Comparison of ENCODE assay signal across 14 mouse cellular contexts in genomic region chr12:110681191-110681590, GRCm38 (mm10). TPM values are rescaled to one million over a fixed set of nuclear protein-coding genes. Genes with fewer than 3 reads are reported as not detected.
DNase-seq lines count a peak whose midpoint lies in the region; ATAC-seq lines count a peak whose summit lies in the region.
"Had no signal": no experiment of that assay in that cellular context is flagged by ENCODE, and none has a peak within 500 bp of the region (broad histone marks: within the 10 kb centered on the region; RNA-seq: fewer than 3 reads in every experiment).

No protein-coding gene starts in this region.

- peak; percentile 51 for DNase-seq in adrenal gland, postnatal 14 days
- no peak for DNase-seq in adrenal gland, postnatal 4 days (ENCODE audit: low spot score in 2 of 2)
- DNase-seq in limb, embryonic 10.5 days (ENCODE audit: low spot score), result no peak
- DNase-seq in heart, postnatal 14 days, result peak; percentile 50 to 58
- DNase-seq in splenic B cell, adult 2 months (ENCODE audit: low read depth, low spot score), result peak; percentile 26
- no peak for DNase-seq in B cell, adult 2 months
- DNase-seq: thymus, postnatal 4 days had no signal

- no peak overlapping the region for H3K27ac ChIP-seq in limb, embryonic 13.5 days
- no peak overlapping the region for H3K27ac ChIP-seq in limb, embryonic 10.5 days
- H3K27ac ChIP-seq: liver, embryonic 15.5 days had no signal

- H3K36me3 ChIP-seq in limb, embryonic 13.5 days, result 0 out of 2 replicates have a peak, but pooled peaks cover 4% of the 10 kb centered on the region
- peaks cover 6% of the 10 kb centered on the region for H3K36me3 ChIP-seq in limb, embryonic 10.5 days
- H3K36me3 ChIP-seq in splenic B cell, adult 2 months (ENCODE audit: control insufficient read depth, insufficient read depth, low read length, poor library complexity, severe bottlenecking), result no peaks in the 10 kb centered on the region

- no peak overlapping the region for H3K4me3 ChIP-seq in limb, embryonic 13.5 days
- H3K4me3 ChIP-seq in limb, embryonic 10.5 days, result no peak overlapping the region
- H3K4me3 ChIP-seq: liver, embryonic 15.5 days; myocyte had no signal

- no peak overlapping the region for H3K4me2 ChIP-seq in limb, embryonic 13.5 days (replicated peaks)
- H3K4me2 ChIP-seq: liver, embryonic 15.5 days had no signal

- H3K9me3 ChIP-seq in limb, embryonic 13.5 days, result no peaks in the 10 kb centered on the region
- H3K9me3 ChIP-seq in limb, embryonic 10.5 days (replicated peaks), result no peaks in the 10 kb centered on the region
- H3K9me3 ChIP-seq: liver, embryonic 15.5 days had no signal

- intact Hi-C loops in heart, postnatal 14 days (cut with DNase I), result no loop called here

- peaks cover 4% of the 10 kb centered on the region; the same call in 1 of the 2 replicates for H3K4me1 ChIP-seq in limb, embryonic 13.5 days
- H3K4me1 ChIP-seq in limb, embryonic 10.5 days, result peaks cover 6% of the 10 kb centered on the region; the same call in 1 of the 2 replicates
- H3K4me1 ChIP-seq: liver, embryonic 15.5 days had no signal

- no peak overlapping the region for H3K9ac ChIP-seq in limb, embryonic 13.5 days
- H3K9ac ChIP-seq: liver, embryonic 15.5 days had no signal

- ATAC-seq in limb, embryonic 13.5 days (ENCODE audit: low FRiP score, low read depth), result 0 out of 2 replicates have a peak, but pooled peaks have one; percentile 42
- no peak for ATAC-seq in megakaryocyte, adult 5-6 weeks (ENCODE audit: poor library complexity, severe bottlenecking)
- ATAC-seq: Patski had no signal

- H3K27me3 ChIP-seq in limb, embryonic 13.5 days, result no peaks in the 10 kb centered on the region
- no peaks in the 10 kb centered on the region for H3K27me3 ChIP-seq in limb, embryonic 10.5 days (ENCODE audit: low read depth, poor library complexity, severe bottlenecking)
- H3K27me3 ChIP-seq in splenic B cell, adult 2 months (ENCODE audit: control insufficient read depth, insufficient read depth, low read length, poor library complexity, severe bottlenecking), result no peaks in the 10 kb centered on the region
- H3K27me3 ChIP-seq: liver, embryonic 15.5 days; Patski had no signal

- 48% methylated on average over 7 of the region's 7 CpGs for WGBS in limb, embryonic 13.5 days
- 66% methylated on average over 7 of the region's 7 CpGs for WGBS in limb, embryonic 10.5 days

RNA-seq across cellular contexts. Expression of gene 1700001K19Rik, which starts 1.2 kb away (rescaled TPM):
- not detected in 2 replicates for total RNA-seq in adrenal gland, postnatal 14 days (2021)
- not detected for total RNA-seq in adrenal gland, postnatal 4 days (2021)
- not detected in 2 replicates for polyA plus RNA-seq in limb, embryonic 13.5 days (2015; fragmentation: Nextera tagmentation; extraction: Ambion mirVana)
- polyA plus RNA-seq in limb, embryonic 10.5 days (2016; fragmentation: Nextera tagmentation; extraction: Ambion mirVana), result not detected in 2 replicates
- not detected for total RNA-seq in heart, postnatal 14 days (2021)
- not detected in 2 replicates for total RNA-seq in megakaryocyte, adult 5-6 weeks (2015)
- not detected in 2 replicates for total RNA-seq in megakaryocyte, adult 5-6 weeks (2017)
- total RNA-seq: left cerebral cortex, adult 18-20 months had no signal
- polyA plus RNA-seq: kidney, embryonic 16.5 days; liver, embryonic 15.5 days had no signal

RNA-seq across cellular contexts. Expression of gene Hsp90aa1, which starts 21.3 kb away (rescaled TPM):
- total RNA-seq in adrenal gland, postnatal 14 days (2021), result 325 and 436 TPM in 2 replicates
- 100 to 1,000 TPM; 258 to 326 TPM for total RNA-seq in adrenal gland, postnatal 4 days (2021)
- polyA plus RNA-seq in limb, embryonic 13.5 days (2015; fragmentation: Nextera tagmentation; extraction: Ambion mirVana), result 799 and 836 TPM in 2 replicates
- 1,005 and 1,256 TPM in 2 replicates for polyA plus RNA-seq in limb, embryonic 10.5 days (2016; fragmentation: Nextera tagmentation; extraction: Ambion mirVana)
- 100 to 1,000 TPM in 1 of 2 experiments, 10 to 100 TPM in 1; 98.6 to 163 TPM for total RNA-seq in heart, postnatal 14 days (2021)
- total RNA-seq in megakaryocyte, adult 5-6 weeks (2015), result 343 and 353 TPM in 2 replicates
- 494 and 587 TPM in 2 replicates for total RNA-seq in megakaryocyte, adult 5-6 weeks (2017)

RNA-seq across cellular contexts. Expression of gene Wdr20, which starts 56.6 kb away (rescaled TPM):
- total RNA-seq in adrenal gland, postnatal 14 days (2021), result 35.2 and 41.6 TPM in 2 replicates
- 10 to 100 TPM; 47.6 to 47.8 TPM for total RNA-seq in adrenal gland, postnatal 4 days (2021)
- polyA plus RNA-seq in limb, embryonic 13.5 days (2015; fragmentation: Nextera tagmentation; extraction: Ambion mirVana), result 25.9 and 26.7 TPM in 2 replicates
- polyA plus RNA-seq in limb, embryonic 10.5 days (2016; fragmentation: Nextera tagmentation; extraction: Ambion mirVana), result 24.8 and 27.0 TPM in 2 replicates
- total RNA-seq in heart, postnatal 14 days (2021), result 10 to 100 TPM; 32.9 to 35.2 TPM
- 24.2 and 24.7 TPM in 2 replicates for total RNA-seq in megakaryocyte, adult 5-6 weeks (2015)
- 28.5 and 37.5 TPM in 2 replicates for total RNA-seq in megakaryocyte, adult 5-6 weeks (2017)

Comparison
In these comparisons a context has a peak if more than half of its experiments do, and no peak if none do; other contexts are left out.
1. DNase-seq: peak in adrenal gland, postnatal 14 days (single experiment), heart, postnatal 14 days (2 of 2) and splenic B cell, adult 2 months (single experiment); none in adrenal gland, postnatal 4 days (0 of 2), limb, embryonic 10.5 days (single experiment) and B cell, adult 2 months (0 of 2).